Mouse (Mus musculus): ENCODE measurements around the gene Exph5.

Gene Exph5

GRCm38 (mm10) chr9:53320894-53321650 lies 19.6 kb downstream of the Exph5 start:
- peak in 1 of 2 experiments; percentile 64 for DNase-seq (ENCODE audit: low spot score in 2 of 2)

DNA sequence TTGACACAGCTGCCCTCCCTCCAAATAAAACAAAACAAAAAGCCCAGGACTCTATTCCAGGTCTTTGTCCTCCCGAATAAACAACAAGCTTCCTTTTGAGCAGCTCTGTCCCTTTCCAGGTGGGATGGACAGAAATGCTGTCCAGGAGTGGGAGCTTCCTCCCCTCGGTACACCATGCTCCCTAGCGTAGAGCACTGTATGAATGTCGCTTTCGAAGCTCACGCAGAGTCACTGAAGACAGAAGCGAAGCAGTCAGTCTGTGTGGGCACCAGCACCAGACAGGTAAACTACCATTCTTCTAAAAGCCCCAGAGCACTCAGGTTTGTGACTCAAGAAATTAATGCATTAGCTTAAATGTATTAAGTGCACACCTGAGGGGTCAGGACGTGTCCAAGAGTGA lies 20.2 kb downstream of the Exph5 start:
- no peak for DNase-seq (ENCODE audit: low spot score in 2 of 2)

GRCm38 (mm10) chr9:53323419-53324251 lies 22.2 kb downstream of the Exph5 start:
- DNase-seq (ENCODE audit: low spot score in 2 of 2), result peak in 1 of 2 experiments; percentile 8

GRCm38 (mm10) chr9:53325363-53326090 lies 24.1 kb downstream of the Exph5 start:
- DNase-seq (ENCODE audit: low spot score in 2 of 2), result no peak

- no peak for DNase-seq (ENCODE audit: low spot score in 2 of 2)
Measured at GRCm38 (mm10) chr9:53328203-53328602, 26.7 kb downstream of the Exph5 start.

DNA sequence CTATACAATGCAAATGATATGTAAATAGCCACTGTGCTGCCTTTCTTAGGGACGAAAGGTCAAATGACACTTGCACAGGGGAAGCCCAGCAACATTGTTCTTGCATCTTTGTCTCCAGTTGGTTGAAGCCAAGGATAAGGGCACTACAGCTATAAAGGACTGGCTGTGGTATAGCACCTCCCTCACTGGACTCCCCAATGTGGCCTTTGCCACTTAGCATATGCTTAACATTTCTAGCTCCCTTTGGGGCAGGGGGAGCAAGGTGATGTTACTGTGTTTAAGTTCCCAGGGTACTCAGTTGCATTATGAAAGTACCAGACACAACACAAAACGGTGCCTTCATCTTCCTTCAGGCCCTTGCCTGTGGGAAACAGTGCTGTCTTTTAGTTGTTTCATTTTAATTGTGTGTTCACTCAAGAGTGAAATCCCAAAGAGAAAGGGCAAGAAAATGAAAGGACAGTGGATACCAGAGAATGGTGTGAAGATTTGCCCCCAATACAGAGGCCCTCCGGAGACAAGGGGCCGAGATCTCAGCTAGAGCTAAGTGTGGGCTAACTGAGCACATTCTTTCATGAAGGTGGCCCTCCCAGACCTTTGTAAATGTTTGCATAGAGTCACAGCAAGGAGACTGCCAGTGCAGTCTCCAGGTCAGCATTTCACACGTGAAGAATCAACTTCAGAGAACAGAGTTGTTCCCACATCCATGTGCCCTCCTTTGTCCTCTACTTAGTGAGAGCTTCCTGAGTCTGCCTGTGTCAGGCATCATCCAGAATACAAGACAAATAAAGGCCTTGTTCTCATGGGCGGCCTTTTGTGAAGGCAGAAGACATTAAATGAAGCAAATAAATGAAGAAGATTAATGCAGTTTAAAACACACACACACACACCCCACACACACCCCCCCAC lies 28.1 kb downstream of the Exph5 start:
- DNase-seq (ENCODE audit: low spot score in 2 of 2), result no peak

GRCm38 (mm10) chr9:53330247-53330646 lies 28.8 kb downstream of the Exph5 start:
- DNase-seq (ENCODE audit: low spot score in 2 of 2), result no peak

- DNase-seq (ENCODE audit: low spot score in 2 of 2), result no peak
Measured at GRCm38 (mm10) chr9:53333436-53333835, 32.0 kb downstream of the Exph5 start.

DNA sequence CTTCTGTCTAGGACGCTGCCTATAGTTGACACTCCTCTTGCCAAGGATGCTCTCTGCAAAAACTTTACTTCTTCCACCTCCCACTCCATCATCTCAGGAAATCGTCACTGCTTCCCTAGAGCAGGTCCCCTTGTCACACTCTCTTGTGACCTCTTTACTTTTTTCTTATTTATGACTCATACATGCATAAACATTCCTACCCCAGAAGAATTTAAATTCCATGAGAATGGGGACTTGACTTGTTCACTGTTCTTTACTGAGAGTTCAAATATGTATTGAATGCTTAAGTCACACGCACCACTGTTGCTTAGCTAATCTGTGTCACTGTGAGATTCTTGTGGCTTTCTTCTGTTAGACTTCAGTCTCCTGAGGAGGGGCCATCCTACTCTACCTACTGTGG lies 33.7 kb downstream of the Exph5 start:
- DNase-seq (ENCODE audit: low spot score in 2 of 2), result no peak

DNA sequence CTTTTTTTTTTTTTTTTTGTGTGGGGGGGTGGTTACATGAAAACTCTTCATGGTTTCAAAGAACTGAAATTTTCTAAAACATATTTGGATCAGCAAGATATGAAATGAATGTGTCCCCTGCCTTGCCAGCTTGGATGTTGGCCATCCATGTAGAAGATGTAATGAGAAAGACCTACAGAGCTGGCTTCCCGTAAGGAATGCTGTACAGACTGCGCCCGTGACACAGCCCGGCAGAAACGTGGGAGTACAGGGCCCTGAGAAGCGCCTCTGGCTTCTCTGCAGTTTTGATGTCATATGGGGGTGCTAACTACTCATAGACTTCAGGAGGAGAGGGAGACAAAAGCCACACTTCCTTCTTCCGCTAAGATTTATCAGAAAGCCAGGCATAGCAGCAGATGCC lies 38.1 kb downstream of the Exph5 start:
- no peak for DNase-seq (ENCODE audit: low spot score in 2 of 2)

DNA sequence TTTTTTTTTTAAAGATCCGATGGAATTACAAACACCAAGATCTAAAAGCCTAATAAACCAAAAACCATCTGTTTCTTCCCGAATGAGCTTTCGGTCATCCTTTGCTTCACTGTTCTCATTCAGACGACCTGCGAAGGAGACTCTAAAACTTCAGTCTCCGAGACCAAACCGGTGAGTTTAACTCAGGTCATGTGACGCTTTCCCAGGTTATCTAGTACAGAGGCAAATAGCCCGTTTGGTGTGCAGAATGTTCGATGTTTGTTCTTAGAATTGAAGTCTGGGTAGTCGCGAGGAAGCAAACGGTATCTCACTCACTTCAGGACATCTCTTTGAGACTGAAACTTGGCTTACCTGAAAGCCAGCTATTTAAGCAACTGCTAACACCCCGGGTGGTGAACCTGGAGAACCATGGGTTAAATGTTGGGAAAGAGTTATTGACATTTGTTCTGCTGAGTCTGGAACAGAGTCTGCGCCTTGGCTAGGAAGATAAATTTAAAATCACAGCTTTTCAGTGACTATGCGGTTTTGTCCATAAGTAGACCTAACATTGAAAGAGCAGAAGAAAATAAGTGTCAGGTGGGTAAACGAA lies 39.0 kb downstream of the Exph5 start:
- DNase-seq (ENCODE audit: low spot score in 2 of 2), result no peak

DNA sequence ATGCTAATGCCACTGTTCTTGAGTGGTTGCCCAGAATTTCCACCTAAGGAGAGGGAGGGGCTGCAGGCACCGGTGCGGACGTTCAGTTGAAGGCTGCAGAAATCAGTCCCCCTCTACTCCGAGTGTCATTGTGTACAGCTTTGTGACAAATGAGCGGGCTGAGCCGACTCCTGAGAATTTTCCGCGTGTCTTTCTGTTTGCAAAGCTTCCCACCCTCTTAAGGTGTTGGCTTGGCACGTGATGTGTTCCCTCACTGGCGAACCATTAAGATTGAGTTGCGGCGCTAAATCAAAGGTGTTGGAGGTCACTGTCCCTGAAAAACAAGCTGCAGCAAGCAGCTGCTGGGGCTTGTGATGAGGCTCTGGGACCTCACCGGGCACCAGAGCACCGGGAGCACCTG lies 39.5 kb downstream of the Exph5 start:
- peak in 1 of 2 experiments; percentile 3 for DNase-seq (ENCODE audit: low spot score in 2 of 2)

- DNase-seq (ENCODE audit: low spot score in 2 of 2), result no peak
Measured at GRCm38 (mm10) chr9:53341981-53342380, 40.5 kb downstream of the Exph5 start.

GRCm38 (mm10) chr9:53344646-53345432 lies 43.4 kb downstream of the Exph5 start:
- DNase-seq (ENCODE audit: low spot score in 2 of 2), result no peak

DNA sequence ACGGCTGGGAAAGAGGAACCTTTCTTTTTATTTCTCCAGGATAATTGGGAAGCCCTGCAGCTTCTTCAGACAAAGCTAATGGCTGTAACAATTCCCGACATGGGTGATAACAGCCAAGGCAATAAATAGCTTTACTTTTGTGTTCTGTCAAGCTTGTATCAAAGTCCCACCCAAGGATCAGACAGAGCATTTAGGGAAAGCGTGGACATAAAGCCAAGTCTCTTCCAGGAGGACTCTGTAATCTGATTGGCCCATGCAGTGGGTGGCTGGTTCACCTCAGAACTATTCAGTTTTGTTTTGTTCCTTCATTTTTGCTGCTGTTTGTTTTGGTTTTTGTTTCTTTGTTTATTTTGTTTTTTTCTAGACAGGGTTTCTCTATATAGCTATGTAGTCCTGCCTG lies 44.3 kb downstream of the Exph5 start:
- no peak for DNase-seq (ENCODE audit: low spot score in 2 of 2)

GRCm38 (mm10) chr9:53346402-53346801 lies 44.9 kb downstream of the Exph5 start:
- DNase-seq (ENCODE audit: low spot score in 2 of 2), result no peak

DNA sequence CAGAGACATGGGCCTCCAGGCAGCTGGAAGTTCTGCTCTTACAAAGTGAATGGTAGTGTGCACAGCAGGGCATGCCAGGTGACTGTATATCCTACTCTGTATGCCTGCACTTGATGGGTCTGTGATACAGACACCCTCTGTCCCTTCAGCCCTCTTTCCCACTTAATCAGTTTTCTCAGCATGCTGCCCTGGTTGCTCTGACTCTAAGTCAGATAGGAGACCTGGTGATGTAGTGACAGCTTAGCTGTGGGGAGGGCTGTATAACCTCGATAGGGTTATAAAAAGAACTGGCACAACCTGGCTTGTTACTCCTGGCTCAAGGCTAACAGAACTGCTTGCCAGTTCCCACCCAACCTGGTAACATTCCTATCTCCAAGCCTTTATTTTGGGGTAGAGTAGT lies 47.7 kb downstream of the Exph5 start:
- DNase-seq (ENCODE audit: low spot score in 2 of 2), result no peak

DNA sequence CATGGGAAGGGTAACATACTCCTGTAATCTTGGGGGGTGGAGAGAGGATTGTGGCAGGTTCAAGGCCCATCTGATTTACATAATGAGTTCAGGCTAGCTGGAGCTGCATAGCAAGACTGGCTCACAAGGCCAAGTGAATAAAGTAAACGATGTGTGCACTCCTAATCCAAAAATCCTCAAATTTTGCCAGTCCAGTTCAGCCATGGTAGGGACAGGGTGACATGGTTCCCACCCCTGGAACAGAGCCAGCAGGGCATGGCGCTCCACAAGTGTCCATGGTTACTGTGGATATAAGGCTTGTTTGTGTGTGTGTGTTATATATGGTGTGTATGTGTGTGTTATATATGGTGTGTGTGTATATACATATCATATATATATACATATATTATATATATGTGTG lies 48.9 kb downstream of the Exph5 start:
- no peak for DNase-seq (ENCODE audit: low spot score in 2 of 2)

GRCm38 (mm10) chr9:53351899-53352298 lies 50.4 kb downstream of the Exph5 start:
- DNase-seq (ENCODE audit: low spot score in 2 of 2), result no peak

- no peak for DNase-seq (ENCODE audit: low spot score in 2 of 2)
Measured at GRCm38 (mm10) chr9:53353161-53353560, 51.7 kb downstream of the Exph5 start.

Measured in cerebellum, postnatal 4 days (tissue).